Mouse (Mus musculus): ENCODE data around the gene Larp1b.
"Not testable (repeated sequence)": the region's sequence is repeated elsewhere in the genome, so short reads cannot be mapped to it uniquely, and the experiment has no call there.

Gene Larp1b

DNA sequence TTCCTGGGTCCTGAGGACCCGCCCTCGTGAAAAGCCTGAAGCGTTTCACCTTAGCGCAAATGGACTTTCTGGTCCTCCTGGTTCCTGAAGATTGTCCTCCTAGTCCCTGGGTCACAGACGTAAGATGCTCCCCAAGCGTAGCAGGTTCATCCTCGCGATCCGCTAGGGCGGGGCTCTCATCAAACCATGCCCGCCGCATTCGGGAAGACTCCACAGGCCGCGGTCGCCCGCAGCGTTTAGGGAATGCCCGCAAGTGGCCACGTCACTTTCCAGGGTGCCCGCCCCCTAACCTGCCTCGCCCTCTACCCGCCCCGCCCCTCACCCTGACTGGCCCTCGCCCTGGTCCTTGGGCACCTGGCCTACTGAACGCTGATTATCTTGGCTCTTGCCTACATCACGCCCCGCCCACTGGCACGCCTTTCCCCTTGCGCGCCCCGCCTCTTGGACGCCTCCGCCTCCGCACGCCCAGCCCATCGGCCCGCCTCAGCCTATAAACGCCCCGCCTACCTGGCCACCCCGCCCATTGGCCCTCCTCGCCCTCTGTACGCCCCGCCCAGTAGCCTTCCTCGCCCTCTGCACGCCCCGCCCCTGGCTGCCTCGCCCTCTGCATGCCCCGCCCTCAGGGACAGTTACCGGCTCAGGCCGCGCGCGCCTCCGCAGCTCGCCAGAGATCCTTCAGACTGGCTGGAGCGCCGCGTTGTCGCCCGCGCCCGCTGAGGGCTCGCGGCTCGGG is at the start of gene Larp1b:
Larp1b (plus strand) TSS at position 659 of the 733 bp plus-strand sequence.
- DNase-seq (ENCODE audit: low read depth, low spot score): peak; percentile 97

DNA sequence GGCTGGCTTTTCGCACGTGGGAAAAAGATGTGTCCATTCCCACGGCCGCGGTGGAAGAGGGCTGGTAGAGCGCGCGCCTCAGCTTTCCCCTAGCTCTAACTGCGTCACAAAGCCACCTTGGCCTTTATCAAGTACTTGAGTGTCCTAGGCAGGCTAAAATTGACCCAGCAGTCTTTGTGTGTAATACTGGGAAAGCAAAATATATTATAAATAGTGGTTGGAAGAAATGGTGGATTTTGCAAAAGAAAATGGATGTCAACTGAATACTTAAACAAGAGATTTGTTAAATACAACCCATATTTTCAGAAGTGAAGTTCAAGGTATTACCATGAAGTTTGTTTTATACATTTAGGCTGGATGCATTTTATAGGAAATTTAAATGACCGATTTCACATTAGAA is 47.2 kb upstream of the Larp1b start, which contains the start of gene 1700034I23Rik:
1700034I23Rik (minus strand) TSS at position 101 of the 400 bp plus-strand sequence.
- not testable (repeated sequence) for DNase-seq (ENCODE audit: low read depth, low spot score)

DNA sequence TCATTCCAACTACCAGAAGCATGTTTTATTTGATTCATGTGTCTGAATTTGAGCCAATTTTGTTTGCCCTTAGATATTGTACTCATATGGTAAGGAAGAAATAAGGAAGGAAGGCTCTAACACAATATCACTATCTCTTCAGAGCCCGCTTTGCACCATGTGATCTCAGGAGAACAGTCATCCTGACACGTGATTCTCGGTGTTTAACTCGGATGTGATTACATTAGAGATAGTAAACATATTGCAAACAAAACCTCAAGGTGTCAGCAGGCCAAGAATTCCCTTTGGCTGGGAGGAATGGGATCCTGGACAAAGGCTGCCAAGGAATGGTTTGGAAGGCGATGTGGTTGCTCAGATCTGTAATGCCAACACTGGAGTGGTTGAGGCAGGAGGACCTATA is 11.4 kb upstream of the Larp1b start:
- no peak for DNase-seq (ENCODE audit: low read depth, low spot score)

DNA sequence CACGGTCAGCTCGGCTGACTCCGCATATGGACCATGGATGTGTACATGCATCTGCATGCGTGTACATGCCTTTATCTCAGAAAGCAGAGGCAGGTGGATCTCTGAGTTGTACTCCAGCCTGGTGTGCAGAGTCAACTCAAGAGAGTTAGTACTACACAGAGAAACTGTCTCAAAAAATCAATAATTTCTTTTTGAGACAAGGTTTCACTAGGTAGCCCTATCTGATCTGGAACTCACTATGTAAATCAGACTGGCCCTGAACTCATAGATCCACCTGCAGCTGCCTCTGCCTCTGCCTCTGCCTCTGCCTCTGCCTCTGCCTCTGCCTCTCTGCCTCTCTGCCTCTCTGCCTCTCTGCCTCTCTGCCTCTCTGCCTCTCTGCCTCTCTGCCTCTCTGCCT is 11.0 kb upstream of the Larp1b start:
- DNase-seq (ENCODE audit: low read depth, low spot score): no peak

DNA sequence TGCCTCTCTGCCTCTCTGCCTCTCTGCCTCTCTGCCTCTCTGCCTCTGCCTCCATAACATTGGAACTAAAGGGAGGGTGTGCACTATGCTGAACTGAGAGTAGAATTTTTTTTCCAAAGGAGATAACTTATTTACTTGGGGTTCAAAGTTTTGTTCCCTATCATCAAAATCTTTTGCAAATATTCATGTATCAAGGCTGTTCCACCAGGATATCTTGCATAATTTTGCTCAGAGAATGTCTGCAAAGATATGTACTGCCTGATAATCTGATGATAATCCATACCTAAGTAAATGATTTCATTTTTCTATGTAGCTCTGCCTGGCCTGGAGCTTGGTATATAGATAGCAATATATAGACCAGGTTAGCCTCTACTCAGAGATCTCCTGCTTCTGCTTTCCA is 10.6 kb upstream of the Larp1b start:
- DNase-seq (ENCODE audit: low read depth, low spot score): no peak

DNA sequence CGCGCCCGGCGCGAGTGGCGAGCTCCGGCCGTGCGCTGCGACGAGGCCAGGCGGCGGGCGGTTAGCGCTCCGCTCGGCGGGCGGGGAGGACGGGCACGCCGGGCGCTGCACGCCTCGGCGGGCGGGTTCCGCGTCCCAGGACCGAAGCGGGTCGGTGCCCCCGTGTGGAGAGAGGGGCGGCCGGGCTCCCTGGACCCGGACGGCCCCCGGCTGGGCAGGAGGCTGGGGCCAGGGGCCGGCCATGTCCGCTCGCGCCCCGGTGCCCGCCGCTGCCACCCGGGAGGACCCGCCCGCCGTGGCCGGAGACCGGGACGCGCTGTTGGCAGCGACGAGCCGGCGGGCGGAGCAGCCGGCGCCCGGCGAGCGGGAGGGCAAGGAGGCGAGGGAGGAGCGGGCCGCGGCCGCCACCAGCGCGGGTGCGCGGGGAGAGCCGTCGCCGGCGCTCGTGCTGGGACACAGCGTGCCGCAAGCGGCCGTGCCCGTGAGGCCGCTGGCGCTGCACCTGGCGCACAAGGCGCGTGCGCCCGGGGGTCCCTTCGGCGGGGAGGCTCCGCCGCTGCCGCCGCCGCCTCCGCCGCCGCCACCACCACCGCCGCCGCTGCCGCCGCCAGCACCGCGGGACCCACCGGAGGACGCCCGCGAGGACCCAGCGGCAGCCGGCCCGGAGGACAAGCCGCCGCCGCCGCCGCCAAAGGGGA is 424 bp downstream of the Larp1b start:
- DNase-seq (ENCODE audit: low read depth, low spot score): peak; percentile 27

DNA sequence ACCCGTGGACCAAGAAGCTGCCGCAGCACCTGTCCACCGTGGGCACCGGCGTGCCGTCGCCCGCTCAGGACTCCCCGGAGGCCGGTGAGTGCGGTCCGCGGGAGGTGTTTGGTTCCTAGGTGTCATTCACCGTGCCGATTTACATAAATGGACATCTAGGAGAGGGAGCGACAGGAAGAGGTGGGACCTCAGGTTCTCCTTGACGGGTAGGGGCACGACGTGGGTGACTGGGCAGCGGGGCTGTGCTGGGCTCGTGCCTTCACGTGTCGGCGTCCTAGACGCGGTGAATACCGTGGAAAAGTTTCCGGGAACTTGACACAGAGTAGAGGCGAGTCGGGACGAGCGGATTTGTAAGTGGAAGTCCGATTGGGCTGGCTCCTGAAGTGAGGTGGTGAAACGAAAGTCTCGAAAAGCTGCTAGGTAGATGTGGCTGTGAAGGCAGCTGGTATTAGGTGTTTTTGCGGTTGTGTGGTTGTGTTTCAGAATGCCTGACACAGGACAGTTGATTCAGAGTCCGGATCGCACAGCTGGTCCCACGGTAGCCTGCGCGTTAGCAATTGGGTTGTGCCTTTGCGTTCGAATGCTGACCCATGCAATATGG is 1.1 kb downstream of the Larp1b start:
- DNase-seq (ENCODE audit: low read depth, low spot score): peak; percentile 81

DNA sequence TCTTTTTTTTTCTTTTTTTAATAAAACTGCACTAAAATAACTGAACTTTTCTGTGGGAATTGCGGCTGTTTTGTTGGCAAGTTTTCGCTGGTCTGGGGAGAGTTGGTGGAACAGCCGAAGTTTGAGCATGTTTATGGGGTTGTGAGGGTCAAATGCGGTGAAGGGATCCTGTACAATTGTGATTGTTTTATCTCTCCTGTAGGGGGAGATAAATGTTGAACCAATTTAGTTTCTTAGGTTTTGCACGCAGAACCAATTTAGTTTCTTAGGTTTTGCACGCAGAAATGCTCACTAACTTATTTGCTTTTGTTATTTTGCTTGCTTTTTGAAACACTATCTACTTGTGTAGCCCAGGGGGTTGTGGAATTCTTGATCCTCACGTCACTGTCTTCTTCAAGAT is 1.7 kb downstream of the Larp1b start:
- DNase-seq (ENCODE audit: low read depth, low spot score): no peak

DNA sequence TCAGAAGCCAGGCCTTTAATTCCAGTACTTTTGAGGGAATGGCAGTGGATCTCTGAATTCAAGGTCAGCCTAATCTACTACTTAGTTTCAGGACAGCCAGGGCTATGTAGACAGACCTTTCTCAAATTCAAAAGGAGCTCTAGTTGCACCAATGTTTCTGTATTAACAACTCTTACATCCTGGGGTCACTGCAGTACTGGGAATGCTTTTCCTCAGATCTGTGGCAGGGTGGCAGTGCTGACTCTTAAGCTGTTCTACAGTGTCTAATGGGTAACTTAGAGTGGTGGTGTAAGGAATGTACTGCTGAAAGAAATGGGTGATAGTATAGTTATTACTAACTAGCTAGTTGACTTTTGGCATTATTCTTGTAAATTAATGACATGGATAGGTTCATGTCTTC is 3.0 kb downstream of the Larp1b start:
- DNase-seq (ENCODE audit: low read depth, low spot score): no peak

DNA sequence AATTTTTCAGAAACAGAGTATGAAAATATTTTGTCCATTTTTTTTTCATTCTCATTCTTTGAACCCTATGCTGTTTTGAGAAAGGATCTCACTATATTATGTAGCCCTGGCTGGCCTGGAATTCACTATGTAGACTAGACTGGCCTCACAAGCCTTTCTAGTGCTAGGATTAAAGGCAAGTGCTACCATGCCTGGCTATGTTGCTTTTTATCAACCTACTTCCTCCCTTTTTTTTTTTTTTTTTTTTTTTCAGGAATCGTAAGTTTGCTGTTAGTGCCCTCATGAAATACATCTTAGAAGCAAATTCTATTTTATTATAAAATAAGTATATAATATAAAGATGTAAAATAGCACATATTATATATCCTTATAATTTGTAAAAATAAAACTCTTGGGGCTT is 5.2 kb downstream of the Larp1b start:
- no peak for DNase-seq (ENCODE audit: low read depth, low spot score)

DNA sequence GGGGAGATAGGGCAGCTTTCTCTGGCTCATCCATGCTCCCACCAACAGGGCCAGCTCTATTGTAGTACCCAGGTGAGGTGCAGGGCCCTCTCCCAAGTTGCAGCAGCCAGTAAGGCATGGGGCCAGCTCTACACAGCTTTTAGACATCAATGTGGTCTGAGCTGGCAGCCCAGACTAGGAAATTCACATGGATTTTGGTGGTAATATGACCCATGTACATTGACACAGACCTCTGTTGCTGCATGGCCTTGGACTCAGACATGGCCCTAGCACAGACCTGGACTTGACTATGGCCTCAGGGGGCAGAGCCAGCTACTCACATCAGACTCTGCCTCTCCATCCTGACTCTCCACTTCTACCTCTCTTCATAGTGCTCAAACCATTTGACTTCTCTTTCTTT is 9.2 kb downstream of the Larp1b start:
- DNase-seq (ENCODE audit: low read depth, low spot score): no peak

DNA sequence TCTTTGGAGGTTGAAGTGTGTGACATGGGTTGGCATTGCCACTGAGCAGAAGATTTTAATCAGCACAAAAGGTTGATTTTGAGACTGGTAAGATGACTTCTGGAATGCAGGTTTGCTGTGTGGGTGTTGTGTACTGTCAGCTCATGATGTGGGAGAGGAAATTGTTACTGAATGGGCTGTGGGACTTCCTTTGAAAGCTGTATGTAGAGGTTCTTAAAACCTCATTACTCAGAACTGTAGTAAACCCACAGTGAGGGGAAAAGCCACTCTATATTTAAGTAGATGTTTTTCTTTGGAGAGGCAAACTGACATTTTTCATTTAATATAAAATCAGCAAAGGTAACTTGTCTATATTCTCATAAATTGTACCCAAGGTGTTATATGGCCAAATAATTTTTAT is 31.1 kb downstream of the Larp1b start:
- DNase-seq (ENCODE audit: low read depth, low spot score): no peak

DNA sequence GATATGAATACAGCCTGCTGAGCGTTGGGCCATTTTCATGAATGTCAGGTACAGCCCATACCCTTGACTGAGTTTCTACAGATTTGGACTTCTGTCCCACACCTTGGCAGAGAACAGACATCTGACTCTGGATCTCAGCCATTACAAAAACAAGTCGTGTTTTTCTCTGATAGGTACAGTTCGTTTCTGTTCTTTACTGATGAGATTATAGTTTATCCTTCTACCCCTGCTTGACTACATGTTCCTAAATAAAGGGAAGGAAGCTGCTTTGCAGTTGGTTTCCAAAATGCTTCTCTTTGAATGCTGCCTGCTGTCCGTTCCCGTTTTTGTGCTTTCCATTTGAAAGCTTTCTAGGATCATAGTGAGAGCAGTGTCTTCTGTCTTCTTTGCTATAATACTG is 37.9 kb downstream of the Larp1b start:
- DNase-seq (ENCODE audit: low read depth, low spot score): no peak

DNA sequence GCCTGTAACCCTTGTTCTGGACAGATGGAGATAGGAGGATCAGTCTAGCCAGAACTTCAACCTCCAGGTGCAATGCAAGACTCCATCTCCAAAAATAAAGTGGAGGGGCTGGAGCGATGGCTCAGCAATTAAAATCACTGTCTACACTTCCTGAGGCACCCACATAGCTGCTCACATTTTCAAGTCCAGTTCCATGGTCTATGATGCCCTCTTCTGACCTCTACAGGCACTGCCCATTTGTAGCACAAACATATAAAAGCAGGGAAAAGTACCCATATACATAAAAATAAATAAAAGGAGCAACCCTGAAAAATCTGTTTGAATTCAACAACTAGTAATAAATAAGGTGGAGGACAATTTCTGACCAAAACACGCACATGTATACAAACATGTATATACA is 39.1 kb downstream of the Larp1b start:
- no peak for DNase-seq (ENCODE audit: low read depth, low spot score)

DNA sequence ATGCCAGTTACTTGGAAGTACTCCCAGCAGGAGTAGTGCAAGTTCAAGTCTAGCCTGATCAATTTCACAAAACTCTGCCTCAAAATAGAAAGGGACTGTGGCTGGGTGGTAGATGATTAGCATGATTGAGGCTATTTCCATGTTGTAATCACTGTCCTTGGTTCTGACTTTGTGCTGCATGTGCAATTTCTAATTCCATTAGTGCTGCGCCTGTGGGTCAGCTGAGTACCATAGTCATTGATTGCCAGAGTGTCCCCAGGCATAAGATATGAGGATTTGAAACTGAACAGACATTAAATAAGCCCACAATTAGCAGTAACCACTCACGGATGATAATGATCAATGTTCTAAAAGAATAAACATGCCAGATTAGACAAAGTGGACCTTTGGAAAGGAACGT is 41.9 kb downstream of the Larp1b start:
- DNase-seq (ENCODE audit: low read depth, low spot score): no peak

DNA sequence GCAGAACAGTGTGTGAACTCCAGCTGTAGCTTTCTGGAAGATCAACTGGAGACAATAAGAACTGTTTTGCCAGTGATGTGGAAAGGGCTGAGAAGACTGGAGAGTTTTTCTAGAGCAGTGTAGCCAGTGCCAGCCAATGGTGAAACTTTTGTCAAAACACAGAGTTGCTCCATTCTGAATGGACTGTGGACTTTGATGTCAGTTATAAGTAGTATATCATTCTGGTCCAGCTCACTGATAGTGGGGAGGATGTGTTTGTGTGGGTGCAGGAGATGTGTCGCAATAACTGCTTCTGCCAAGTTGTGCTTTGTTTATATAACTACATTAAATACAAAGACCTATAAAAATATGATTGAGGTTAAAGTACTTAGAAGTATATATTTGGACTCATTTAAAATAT is 45.5 kb downstream of the Larp1b start:
- DNase-seq (ENCODE audit: low read depth, low spot score): no peak

DNA sequence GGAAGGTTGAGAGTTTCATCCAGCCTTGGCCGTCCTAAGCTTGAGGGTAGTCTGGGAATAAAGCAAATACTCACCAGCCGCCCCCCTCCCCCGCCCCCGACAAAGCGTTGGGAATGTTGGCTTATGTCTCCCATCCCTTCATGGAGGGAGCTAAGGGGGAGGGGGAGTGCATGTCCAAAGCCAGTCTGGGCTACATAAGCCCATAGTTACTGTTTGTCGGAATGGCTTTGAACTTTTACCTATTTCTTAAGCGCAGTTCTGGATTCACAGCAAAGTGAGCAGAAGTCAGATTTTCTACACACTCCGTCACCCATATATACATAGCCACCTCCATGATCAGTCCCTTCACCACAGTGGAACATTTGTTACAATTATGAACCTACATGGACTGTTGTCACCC is 59.7 kb downstream of the Larp1b start:
- no peak for DNase-seq (ENCODE audit: low read depth, low spot score)

DNA sequence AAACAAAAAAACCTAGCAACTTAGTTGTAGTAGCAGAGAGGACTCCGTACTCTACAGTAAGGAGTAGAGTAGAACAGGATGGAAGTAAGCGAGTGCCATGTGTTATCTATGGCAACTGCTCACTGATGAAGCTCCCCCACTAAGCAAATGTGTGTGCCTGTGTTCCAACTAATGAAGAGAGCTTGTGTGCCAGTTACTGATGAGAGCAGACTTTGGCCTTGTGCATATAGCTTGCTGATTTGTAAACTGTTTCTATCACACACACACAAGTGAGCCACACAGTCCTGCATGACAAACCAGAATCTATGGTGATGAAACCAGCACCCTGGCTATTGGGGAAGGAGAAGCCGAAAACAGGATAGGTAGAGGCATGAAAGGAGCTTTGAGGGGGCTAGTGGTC is 60.4 kb downstream of the Larp1b start:
- no peak for DNase-seq (ENCODE audit: low read depth, low spot score)

DNA sequence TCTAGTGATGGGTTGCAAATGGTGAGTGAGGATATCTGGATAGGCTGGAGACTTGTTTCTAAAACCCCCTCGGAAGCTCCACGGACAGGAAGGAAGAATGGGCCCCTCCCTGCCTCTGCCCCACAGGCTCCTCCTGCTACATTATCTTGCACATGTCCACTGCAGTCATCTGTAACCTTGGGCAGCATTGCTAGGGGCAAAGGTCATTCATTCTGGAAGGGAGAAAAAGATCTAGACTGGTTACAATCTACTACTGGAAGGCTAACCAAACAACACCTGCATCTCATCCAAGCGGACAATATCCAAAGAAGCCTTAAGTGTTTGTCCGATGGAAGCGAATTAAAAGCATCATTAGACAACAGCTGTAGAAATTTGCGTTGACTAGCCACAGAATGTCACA is 61.1 kb downstream of the Larp1b start:
- no peak for DNase-seq (ENCODE audit: low read depth, low spot score)

DNA sequence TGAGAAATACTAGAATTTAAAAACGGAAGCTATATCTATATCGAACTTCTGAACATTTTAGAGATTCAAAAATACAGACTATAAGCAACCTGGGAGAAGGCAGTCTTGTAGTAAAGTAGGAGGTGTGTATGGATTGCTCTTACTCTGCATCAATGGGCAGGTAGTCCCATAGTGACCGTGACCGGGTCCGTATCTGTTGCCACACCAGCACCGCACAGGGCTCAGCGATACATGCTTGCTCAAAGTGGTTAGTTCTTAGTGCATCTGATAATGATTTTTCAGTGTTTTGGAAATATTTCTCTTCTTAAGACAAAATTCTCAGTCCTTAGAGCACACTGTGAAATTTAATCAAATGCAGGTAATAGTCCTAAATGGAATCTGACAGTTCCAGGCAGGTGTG is 62.8 kb downstream of the Larp1b start:
- no peak for DNase-seq (ENCODE audit: low read depth, low spot score)

DNA sequence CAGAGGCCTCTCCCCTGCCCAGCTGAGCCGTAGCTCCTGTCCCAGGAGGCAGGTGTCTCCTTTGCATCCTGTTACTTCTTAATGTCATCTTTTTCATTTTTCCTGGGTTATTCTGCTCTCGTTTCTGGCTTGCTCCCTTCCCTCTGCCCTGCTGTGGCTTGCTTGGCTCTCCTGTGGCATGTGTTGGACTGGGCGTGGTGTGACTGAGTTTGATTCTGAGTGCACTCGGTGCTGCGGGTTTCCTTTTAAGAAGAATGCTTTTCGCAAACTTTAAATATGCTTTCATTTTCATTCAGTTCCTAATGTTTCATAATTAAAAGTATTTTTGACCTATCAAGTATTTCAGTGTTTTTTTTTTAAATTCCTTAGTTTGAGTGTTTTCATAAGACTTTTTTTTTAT is 65.3 kb downstream of the Larp1b start:
- DNase-seq (ENCODE audit: low read depth, low spot score): no peak

DNA sequence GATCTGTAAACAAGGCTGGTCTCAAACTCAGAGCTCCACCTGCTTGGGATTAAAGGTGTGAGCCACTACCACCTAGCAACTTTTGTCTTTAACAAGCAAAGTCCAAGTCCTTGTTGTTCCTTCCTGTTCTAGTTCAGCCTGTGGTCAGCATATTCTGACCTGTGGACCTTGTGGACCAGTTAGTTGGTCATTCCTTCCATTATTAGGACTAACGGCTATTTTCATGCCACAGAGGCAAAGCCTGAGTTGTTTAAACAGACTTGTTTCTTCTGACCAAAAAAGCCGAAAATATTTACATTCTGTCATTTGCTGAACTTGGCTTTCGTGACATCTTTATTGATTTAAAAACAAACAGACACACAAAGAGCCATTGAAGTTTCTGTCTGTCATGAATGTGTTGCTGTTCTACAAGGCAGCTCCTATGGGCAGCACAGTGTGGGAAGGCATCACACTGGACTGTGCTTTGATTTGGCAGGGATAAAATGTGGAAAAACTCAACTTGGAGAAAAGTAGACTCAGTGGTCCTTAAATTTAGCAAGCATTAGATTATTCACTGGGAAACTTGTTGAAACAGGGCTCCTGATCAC is 68.5 kb downstream of the Larp1b start:
- DNase-seq (ENCODE audit: low read depth, low spot score): no peak

DNA sequence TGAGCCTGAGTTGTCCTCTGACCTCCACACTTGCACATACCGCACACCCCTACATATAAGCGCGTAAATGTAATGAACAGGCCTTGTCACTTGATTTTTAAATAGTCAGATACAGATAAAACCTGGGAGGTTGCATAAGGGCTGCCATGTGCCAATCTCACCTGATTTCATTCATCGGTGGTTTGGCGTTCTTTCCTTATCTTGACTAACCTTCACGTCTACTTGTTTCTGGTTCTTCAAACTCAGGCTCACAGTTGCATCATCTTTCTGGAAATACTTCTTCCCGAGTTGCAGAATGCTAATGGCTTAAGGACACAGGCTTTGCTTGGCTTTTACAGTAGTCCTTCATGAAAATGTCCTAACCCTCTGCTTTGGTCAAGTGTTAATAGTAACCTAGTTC is 71.1 kb downstream of the Larp1b start:
- DNase-seq (ENCODE audit: low read depth, low spot score): no peak

Data from skeletal muscle tissue, adult 2 months (tissue).